Mouse (Mus musculus) liver, embryonic 14.5 days (tissue): ENCODE data around the gene Tbx2.

Source experiments
- CTCF ChIP-seq: IDR thresholded peaks from 2 replicates; pipeline ENCODE4 v1.5.1; 2016; ENCODE audit warnings: antibody characterized with exemption, low read depth, control low read depth
- EP300 ChIP-seq: IDR thresholded peaks from 2 replicates; pipeline ENCODE4 v1.6.1; 2016; ENCODE audit warnings: antibody characterized with exemption, low read depth

- TF ChIP-seq CTCF (no peak), EP300 (no peak)
Observed at GRCm38 (mm10) chr11:85789750-85790149, 42.6 kb upstream of the Tbx2 start.
